Mouse (Mus musculus) forebrain, embryonic 16.5 days (tissue): ENCODE measurements around the gene Nup62. TPM values are rescaled to one million over a fixed set of nuclear protein-coding genes. Genes with fewer than 3 reads are reported as not detected.

Experiments
- ATAC-seq: fragments of 200-750 bp; cut with Nextera tagmentation; 2 replicates; pipeline ENCODE4 v1.8.0; 2017; ENCODE audit warnings: mild to moderate bottlenecking, moderate library complexity
- H3K27ac ChIP-seq: fragments of 300-500 bp; sonication (generic); 2 replicates; pipeline ENCODE4 v1.5.1; 2014; ENCODE audit warnings: low read length, control low read depth
- H3K27me3 ChIP-seq: fragments of 300-500 bp; sonication (generic); replicated peaks from 2 replicates; pipeline ENCODE4 v1.6.1; 2014; ENCODE audit warnings: low read length; ENCODE audit not compliant: control insufficient read depth, insufficient read depth
- H3K36me3 ChIP-seq: fragments of 300-500 bp; sonication (generic); 2 replicates; pipeline ENCODE4 v1.6.1; 2014; ENCODE audit not compliant: control insufficient read depth, insufficient read depth
- H3K4me1 ChIP-seq: fragments of 300-500 bp; sonication (generic); replicated peaks from 2 replicates; pipeline ENCODE4 v1.6.1; 2014; ENCODE audit warnings: low read length; ENCODE audit not compliant: control insufficient read depth, insufficient read depth
- H3K4me2 ChIP-seq: fragments of 300-500 bp; sonication (generic); 2 replicates; pipeline ENCODE4 v1.6.1; 2014; ENCODE audit warnings: mild to moderate bottlenecking, low read length, control low read depth
- H3K4me3 ChIP-seq: fragments of 300-500 bp; sonication (generic); replicated peaks from 2 replicates; pipeline ENCODE4 v1.5.1; 2014; ENCODE audit warnings: mild to moderate bottlenecking, low read length, control low read depth
- H3K9ac ChIP-seq: fragments of 300-500 bp; sonication (generic); replicated peaks from 2 replicates; pipeline ENCODE4 v1.6.1; 2014; ENCODE audit warnings: low read depth, low read length, control low read depth
- H3K9me3 ChIP-seq: fragments of 300-500 bp; sonication (generic); 2 replicates; pipeline ENCODE4 v1.6.1; 2016; ENCODE audit warnings: low read length; ENCODE audit not compliant: control insufficient read depth
- WGBS: fragments of 180-500 bp; shearing (Covaris S2); extraction: QIAGEN DNeasy Blood & Tissue Kit; methylation state at CpG from one replicate; pipeline ENCODE4 v1.1.7; 2014; 5-methylcytosine and 5-hydroxymethylcytosine counted together
- polyA plus RNA-seq: library from polyadenylated mRNA; unstranded; fragments of >200 nt; fragmentation: Nextera tagmentation; extraction: Ambion mirVana; gene quantifications from 2 replicates; pipeline ENCODE4 v1.2.1, GENCODE M21; 2015

Nup62 gene
- polyA plus RNA-seq, 1 experiment from 2014 or later: 56.1 TPM

DNA sequence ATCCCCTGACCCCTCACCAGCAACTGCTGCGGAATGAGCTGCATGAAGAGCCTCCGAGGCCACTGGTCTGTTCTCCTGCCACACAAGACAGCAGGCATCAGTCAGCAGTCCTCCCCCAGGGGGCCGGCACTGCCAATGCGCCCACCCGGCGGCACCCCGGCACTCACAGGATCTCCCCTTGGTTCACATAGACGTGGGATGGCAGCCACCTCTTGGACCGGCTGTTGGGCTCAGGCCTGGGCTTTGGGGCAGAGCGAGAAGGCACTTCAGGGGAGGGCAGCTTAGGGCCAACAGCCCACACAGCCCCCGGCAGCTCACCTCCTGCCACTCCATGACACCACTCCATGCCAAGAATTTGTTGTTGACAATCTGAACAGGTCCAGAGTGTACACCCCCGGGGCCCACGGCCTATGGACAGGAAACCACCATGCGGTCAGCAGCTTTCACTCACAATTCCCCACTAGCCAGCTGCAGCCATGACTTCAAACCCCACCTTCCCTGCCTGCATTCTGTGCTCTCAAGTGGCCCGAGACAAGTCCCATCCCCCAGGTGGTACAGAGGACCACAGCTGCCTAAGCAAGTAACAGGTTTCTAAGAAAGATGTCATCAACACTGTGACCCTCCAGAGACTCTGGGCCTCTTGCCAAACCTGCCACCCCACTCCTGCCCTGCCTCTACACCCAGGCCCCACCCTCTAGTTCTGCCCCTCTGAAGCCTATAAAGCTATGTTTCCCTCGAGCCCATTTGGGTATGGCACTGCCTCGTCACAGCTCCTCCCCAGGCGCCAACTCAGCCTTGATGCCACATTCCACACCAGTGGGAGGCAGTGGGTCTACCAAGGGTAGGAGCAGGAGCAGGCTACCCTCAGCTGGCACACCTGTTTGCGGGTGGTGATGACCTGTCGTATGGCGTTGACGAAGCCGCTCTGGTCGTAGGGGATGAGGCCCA lies 49.0 kb downstream of the Nup62 start:
- H3K4me2 ChIP-seq: no peak overlapping the region
- H3K27ac ChIP-seq: no peak overlapping the region
- H3K9me3 ChIP-seq: no peaks in the 10 kb centered on the region
- WGBS: 80% methylated on average over 24 of the region's 24 CpGs
- peaks cover 44% of the 10 kb centered on the region for H3K4me1 ChIP-seq
- H3K4me3 ChIP-seq: no peak overlapping the region
- H3K36me3 ChIP-seq: peaks cover 28% of the 10 kb centered on the region
- no peak overlapping the region for H3K9ac ChIP-seq
- no peak for ATAC-seq
- no peaks in the 10 kb centered on the region for H3K27me3 ChIP-seq

DNA sequence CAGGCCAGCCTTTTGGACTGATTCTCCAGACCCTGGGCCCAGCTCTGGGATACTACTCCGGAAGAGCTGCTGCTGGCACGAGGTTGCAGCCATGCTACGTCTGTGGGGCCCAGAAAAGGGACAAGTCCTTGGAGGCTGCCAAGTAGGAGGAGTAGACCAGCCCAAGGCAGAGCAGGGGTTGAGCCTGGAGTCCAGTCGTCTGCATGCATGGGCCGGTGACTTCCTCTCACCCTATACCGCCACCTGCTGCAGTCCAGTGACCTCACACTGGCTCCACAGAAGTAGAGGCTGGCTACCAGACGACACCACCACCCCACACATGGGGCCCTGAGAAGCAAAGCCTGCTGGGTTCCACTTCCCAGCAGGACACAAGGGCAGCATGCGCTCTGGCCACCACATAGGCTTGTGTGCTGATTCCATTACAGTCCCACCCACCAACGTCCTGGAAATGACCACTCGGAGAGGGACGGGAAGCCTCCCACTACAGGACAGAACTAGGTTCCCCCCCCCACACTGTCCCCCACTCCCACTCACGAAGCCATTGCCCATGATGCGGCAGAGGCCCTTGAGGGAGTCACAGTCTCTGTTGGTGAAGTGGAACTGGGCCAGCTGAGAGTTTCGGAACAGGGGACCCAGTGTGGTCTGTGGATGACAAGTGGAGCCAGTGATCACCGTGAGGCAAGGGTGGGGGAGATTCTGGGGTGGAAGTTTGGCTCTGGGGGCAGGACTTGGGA lies 50.6 kb downstream of the Nup62 start:
- H3K27me3 ChIP-seq: no peaks in the 10 kb centered on the region
- H3K9me3 ChIP-seq: no peaks in the 10 kb centered on the region
- H3K9ac ChIP-seq: 0 out of 2 replicates have a peak overlapping the region, but pooled peaks have one; percentile 28
- no peak overlapping the region for H3K4me3 ChIP-seq
- ATAC-seq: no peak
- peaks cover 44% of the 10 kb centered on the region for H3K4me1 ChIP-seq
- H3K4me2 ChIP-seq: peak overlapping the region; percentile 95
- peaks cover 28% of the 10 kb centered on the region for H3K36me3 ChIP-seq
- no peak overlapping the region for H3K27ac ChIP-seq
- WGBS: 41% methylated on average over 15 of the region's 15 CpGs

DNA sequence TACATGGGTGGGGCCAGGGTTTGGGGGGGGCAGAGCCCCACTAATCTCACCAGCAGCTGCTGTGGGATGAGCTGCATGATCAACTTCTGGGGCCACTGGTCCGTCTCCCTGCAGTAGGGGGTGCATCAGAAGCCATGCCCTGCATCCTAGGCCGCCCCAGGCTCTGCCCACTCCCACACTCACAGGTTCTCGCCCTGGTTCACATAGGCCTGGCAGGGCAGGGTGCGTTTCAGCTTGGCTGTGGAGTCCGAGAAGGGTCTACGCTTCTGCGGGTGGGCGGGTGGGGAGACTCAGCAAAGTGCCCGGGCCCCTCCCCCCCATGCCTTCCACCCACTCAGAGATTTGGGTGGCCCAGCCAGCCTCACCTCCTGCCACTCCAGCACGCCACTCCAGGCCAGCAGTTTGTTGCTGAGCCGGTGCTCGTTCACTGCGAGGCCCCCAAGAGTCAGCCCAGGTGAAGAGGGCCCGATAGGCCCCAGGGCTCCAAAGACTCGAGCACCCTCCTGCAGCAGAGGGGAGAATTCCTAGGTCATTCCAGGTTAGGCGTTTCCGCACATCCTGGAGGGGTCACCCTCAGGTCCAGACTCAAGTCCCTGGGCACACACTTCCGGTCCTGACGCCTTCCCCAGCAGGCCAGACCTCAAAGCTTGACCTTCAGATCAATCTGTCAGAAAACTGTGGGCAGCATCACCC lies 51.3 kb downstream of the Nup62 start:
- Histone ChIP-seq H3K4me2 (peak overlapping the region; percentile 95), H3K27ac (no peak overlapping the region), H3K27me3 (no peaks in the 10 kb centered on the region), H3K4me3 (peak overlapping the region; percentile 91), H3K36me3 (peaks cover 28% of the 10 kb centered on the region), H3K9me3 (no peaks in the 10 kb centered on the region), H3K4me1 (peaks cover 44% of the 10 kb centered on the region), H3K9ac (peak overlapping the region; percentile 99)
- WGBS: 70% methylated on average over 18 of the region's 19 CpGs
- ATAC-seq: no peak

DNA sequence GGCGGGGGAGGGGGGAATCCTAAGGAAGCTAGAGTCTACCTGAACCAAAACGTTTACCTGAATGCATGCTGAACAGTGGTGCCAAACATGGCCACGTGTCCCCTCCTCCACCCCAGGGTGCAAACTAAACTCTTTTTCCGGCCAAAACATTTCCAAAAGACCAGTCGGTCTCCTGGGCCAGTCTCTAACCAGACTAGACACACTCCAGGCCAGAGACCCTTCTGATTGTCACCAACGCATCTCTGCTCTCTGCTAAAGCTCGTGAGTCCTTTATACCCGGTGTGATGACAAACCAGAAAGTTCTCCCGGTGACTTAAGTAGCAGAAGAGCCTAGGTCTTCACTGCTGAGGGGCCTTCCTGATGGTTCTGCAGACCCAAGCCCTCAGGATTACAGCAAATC lies 51.9 kb downstream of the Nup62 start:
- H3K36me3 ChIP-seq: peaks cover 23% of the 10 kb centered on the region
- H3K27me3 ChIP-seq: no peaks in the 10 kb centered on the region
- 45% methylated on average over 9 of the region's 9 CpGs for WGBS
- no peak overlapping the region for H3K27ac ChIP-seq
- peak overlapping the region; percentile 91 for H3K4me3 ChIP-seq
- peaks cover 44% of the 10 kb centered on the region for H3K4me1 ChIP-seq
- no peaks in the 10 kb centered on the region for H3K9me3 ChIP-seq
- ATAC-seq: no peak
- H3K4me2 ChIP-seq: peak overlapping the region; percentile 95
- peak overlapping the region; percentile 99 for H3K9ac ChIP-seq

DNA sequence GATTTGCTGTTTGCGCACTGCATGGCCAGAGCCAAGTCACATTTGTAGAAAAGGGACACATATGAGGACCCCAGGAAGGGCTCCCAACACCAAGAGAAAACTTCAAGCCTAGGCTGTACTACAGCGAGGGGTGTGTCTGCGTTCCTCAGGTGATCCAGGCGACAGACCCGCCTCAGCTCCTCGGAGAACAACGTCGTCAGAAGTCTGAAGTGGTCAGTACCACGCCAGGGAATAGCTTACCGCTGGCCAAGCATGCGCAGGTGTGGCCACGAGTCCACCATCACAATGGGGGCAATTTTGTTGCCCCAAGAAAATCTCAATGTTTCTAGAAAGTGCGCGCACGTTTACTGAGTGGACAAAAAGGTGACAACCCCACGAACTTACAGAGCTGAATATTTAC lies 52.6 kb downstream of the Nup62 start:
- H3K9me3 ChIP-seq: no peaks in the 10 kb centered on the region
- H3K27ac ChIP-seq: peak overlapping the region; percentile 100
- no peaks in the 10 kb centered on the region for H3K27me3 ChIP-seq
- peaks cover 44% of the 10 kb centered on the region for H3K4me1 ChIP-seq
- peak overlapping the region; percentile 91 for H3K4me3 ChIP-seq
- peak overlapping the region; percentile 99 for H3K9ac ChIP-seq
- peaks cover 16% of the 10 kb centered on the region for H3K36me3 ChIP-seq
- WGBS: 3% methylated on average over 16 of the region's 16 CpGs
- peak overlapping the region; percentile 95 for H3K4me2 ChIP-seq
- ATAC-seq: no peak

DNA sequence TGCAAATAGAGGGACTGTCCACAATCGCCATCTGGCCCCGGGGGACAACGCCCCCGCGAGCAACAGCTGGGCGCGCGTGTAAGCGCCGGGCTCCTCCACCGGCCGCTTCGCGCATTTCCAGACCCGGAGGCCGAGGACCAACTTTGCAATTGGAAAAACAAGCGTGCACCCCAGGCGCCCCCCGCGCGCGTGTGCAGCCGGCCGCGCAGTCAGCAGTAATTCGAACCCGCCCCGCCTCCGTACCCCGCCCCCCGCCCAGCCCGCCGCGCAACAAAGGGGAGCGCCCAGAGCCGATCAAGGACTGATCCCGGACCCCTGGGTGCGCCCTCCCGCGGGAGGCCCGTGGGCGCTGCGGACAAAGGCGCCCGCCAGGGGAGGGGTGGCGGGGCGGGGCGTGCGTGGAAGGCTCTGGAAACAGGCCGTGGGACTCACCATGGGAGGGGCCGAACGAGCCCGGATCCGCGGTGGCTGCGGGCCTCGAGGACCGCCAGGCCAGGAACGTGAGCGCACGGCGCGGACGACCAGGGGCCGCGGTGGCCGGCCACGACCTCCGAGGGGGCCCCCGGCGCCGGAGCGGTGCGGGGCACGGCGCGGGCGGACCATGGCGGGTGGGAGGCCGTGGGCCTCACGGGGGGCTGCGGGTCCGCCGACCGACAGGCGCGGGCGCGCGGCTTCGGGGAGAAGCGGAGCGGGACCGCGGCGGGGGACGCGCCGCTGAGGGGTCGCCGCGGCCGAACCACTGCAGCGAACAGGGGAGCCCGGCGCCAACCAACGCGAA lies 53.2 kb downstream of the Nup62 start:
- H3K4me1 ChIP-seq: peaks cover 44% of the 10 kb centered on the region
- WGBS: under 1% methylated on average over 94 of the region's 108 CpGs

DNA sequence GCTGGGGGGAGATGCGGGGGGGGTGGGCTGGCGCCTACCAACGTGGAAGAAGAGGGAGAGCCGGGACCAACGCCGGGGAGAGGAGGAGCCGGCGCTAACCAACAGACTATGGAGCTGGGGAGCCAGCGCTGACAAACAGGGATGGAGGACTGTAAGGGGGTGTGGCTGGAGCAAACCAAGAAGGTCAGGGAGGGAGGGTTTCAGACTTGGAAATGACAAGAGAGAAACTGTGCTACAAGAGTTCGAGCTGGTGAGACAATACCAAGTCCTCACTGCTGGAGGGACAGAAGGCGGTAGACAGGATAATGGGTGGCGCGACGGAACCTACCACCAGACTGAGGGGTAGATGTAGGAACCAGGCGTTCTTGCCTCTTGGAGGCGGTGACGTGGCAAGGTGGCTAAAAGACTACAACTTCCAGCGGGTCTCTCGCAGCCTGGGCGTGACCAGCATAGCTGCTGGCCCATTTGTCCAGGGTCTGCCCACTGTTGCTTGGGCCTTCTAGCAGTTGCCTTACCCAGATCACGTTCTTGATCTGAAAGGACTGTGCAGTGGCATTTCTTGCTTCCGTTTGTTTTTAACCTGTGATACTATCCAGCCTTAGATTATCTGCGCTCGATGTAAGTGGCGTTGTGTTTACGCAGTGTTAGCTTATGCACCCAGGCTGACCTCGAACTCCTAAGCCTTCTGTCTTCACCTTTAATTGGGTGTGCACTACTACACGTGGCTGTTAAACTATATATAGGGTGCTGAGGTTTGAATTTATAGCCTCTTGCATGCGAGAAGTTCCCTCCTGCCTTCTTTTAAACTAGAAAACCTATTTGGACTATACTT lies 54.0 kb downstream of the Nup62 start, which contains the start of gene Ptov1:
TSS of gene Ptov1 (minus strand) at position 92 of the 832 bp plus-strand sequence.
- H3K9ac ChIP-seq: peak within 1 kb of the TSS; percentile 99
- peak within 1 kb of the TSS; percentile 100 for H3K27ac ChIP-seq
- peaks cover 40% of the 10 kb centered on the region for H3K4me1 ChIP-seq
- no peaks in the 10 kb centered on the region for H3K9me3 ChIP-seq
- 8% methylated on average over 28 of the region's 29 CpGs for WGBS
- H3K36me3 ChIP-seq: peaks cover 6% of the 10 kb centered on the region; the same call in 1 of the 2 replicates
- peak within 1 kb of the TSS; percentile 95 for H3K4me2 ChIP-seq
- ATAC-seq: peak; percentile 95
- no peaks in the 10 kb centered on the region for H3K27me3 ChIP-seq
- H3K4me3 ChIP-seq: peak within 1 kb of the TSS; percentile 91

More for the DNA sequence above, 53.2 kb downstream of the Nup62 start:
- Histone ChIP-seq H3K9ac (peak overlapping the region; percentile 99), H3K9me3 (no peaks in the 10 kb centered on the region), H3K4me3 (peak overlapping the region; percentile 91), H3K27me3 (no peaks in the 10 kb centered on the region), H3K36me3 (peaks cover 11% of the 10 kb centered on the region), H3K27ac (peak overlapping the region; percentile 100), H3K4me2 (peak overlapping the region; percentile 95)
- peak; percentile 18 for ATAC-seq

DNA sequence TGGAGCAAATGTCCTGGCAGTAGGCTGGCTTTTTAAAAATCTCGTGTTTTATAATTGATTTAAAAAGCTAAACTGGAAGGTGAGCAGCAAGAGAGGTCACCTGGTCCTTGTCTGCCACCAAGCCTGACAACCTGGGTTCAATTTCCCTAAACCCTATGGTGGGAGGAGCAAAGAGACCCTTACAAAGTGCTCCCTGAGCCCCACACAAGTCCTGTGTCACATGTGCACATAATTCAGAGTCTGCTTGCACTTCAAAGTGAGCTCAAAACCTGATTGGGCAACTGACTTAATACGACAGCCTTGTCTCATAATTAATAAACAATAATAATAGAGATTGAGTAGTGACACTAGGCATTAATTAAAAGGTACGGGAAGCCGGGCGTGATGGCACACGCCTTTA lies 54.7 kb downstream of the Nup62 start:
- Histone ChIP-seq H3K9ac (peak overlapping the region; percentile 39), H3K4me2 (peak overlapping the region; percentile 46), H3K36me3 (0 out of 2 replicates have a peak, but pooled peaks cover under 1% of the 10 kb centered on the region), H3K27ac (peak overlapping the region; percentile 100), H3K9me3 (no peaks in the 10 kb centered on the region), H3K4me3 (peak overlapping the region; percentile 91), H3K27me3 (no peaks in the 10 kb centered on the region), H3K4me1 (peaks cover 34% of the 10 kb centered on the region)
- no peak for ATAC-seq
- 80% methylated on average over 6 of the region's 6 CpGs for WGBS
